Mouse (Mus musculus): Measurements from ENCODE around the gene Rasgrp4. TPM values are rescaled to one million over a fixed set of nuclear protein-coding genes. Genes with fewer than 3 reads are reported as not detected.
A peak's percentile ranks its signal among the peaks of the same experiment; 100 is the strongest.

Rasgrp4 gene
- polyA plus RNA-seq, 1 experiment from 2014 or later, result 0.62 TPM

DNA sequence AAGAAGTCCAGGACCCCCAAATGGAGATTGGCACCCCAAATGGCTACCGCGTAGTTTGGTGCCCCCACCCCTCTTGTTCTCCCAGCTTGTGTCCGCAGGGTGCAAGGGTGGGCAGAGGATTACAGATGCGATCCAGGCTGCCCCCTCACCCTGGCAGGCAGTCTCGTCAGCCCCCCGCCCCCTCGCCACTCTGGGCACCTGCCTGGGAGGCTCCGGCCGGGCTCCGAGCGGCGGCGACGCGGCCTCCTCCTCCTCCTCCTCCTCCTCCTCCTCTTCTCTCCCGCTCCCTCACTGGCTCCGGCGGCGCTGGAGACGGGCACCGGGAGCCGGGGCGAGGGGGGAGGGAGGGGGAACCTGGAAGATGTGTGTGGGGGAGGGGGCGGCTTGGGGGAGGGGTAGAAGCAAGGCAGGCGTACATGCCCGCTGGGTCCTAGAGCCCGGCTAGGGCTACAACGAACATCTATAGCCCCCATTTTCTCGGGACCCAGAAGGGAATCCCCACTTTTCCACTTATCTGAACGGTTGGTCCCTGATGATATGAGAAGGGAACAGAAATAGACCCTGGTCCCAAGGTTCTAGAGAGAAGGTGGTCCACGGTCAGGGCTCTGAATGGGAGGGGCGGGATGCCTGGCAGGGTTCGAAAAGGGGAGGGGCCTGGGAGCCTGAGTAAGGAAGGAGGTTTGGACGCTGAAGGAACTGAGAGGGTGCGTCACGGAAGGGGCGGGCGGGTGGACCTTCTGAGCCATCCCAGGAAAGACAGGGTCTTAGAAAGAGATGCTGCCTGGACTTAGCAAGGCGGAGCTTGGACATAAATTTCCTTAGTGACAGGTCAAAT is 34.8 kb downstream of the Rasgrp4 start:
- no peak overlapping the region for H3K27ac ChIP-seq (ENCODE audit: low read depth, low read length)
- no peaks in the 10 kb centered on the region for H3K9me3 ChIP-seq (ENCODE audit: control insufficient read depth, low read length)

DNA sequence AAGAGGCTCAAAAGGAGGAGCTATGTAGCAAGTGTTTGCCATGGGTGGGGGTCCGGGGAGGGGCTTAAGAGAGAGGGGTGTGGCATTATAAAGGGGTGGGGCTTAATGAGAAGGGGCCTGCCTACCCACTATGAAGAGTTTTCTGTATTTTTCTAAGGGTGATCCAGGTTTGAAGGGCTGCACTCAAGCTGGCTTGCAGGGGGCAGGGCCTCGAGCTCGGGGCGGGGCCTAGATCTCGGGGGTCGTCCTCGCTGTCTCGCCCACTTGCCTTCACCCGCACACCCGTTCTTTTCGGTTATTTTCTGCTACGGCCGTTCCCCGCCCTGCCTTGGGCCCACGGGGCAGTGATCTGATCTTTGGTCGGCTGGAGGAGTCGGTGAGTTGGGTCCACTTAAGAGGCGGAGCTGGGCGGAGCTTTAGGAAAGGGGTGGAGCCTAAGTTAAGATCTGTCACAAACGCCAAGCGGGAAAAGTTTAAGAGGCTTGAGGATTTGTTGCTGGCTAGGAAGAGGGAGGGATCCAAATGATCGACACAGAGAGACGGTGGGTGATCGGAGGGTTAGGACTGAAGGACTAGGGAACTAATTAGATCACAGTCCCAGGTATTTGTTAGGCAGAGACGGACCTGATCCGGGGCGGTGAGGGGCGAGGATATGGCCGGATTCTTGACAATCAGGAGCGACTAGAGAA is 35.6 kb downstream of the Rasgrp4 start, which contains the start of the genes Ggn and Spred3:
Gene Ggn, plus strand, starts transcription at position 145 of the 689 bp plus-strand sequence.
Gene Spred3, minus strand, starts transcription at position 346 of the 689 bp plus-strand sequence.
- peak within 1 kb of the TSS; percentile 56 for H3K9ac ChIP-seq (ENCODE audit: low read depth, low read length)
- WGBS, result under 1% methylated on average over 30 of the region's 30 CpGs

More for the DNA sequence above, 34.8 kb downstream of the Rasgrp4 start:
- H3K4me2 ChIP-seq, result peak overlapping the region; percentile 87
- H3K36me3 ChIP-seq (ENCODE audit: control insufficient read depth, insufficient read depth, low read length), result peaks cover 10% of the 10 kb centered on the region; the same call in 1 of the 2 replicates
- H3K9ac ChIP-seq (ENCODE audit: low read depth, low read length), result peak overlapping the region; percentile 56
- DNase-seq (ENCODE audit: low spot score) (peak; percentile 78), ATAC-seq (replicated peaks; ENCODE audit: low FRiP score) (peak; percentile 58)
- 0% methylated on average over 30 of the region's 39 CpGs for WGBS
- H3K4me3 ChIP-seq (ENCODE audit: low read depth, low read length), result peak overlapping the region; percentile 52
- H3K27me3 ChIP-seq (replicated peaks; ENCODE audit: control insufficient read depth, insufficient read depth, low read length), result peaks cover 56% of the 10 kb centered on the region
- peaks cover 26% of the 10 kb centered on the region for H3K4me1 ChIP-seq (replicated peaks; ENCODE audit: control insufficient read depth, insufficient read depth, low read length)

GRCm38 (mm10) chr7:29170755-29171561 is 36.3 kb downstream of the Rasgrp4 start:
- Histone ChIP-seq H3K4me2 (peak overlapping the region; percentile 87), H3K36me3 (ENCODE audit: control insufficient read depth, insufficient read depth, low read length) (peaks cover 21% of the 10 kb centered on the region), H3K4me3 (ENCODE audit: low read depth, low read length) (peak overlapping the region; percentile 52), H3K9ac (ENCODE audit: low read depth, low read length) (peak overlapping the region; percentile 56), H3K27ac (ENCODE audit: low read depth, low read length) (no peak overlapping the region), H3K27me3 (replicated peaks; ENCODE audit: control insufficient read depth, insufficient read depth, low read length) (peaks cover 56% of the 10 kb centered on the region), H3K4me1 (replicated peaks; ENCODE audit: control insufficient read depth, insufficient read depth, low read length) (peaks cover 26% of the 10 kb centered on the region), H3K9me3 (ENCODE audit: control insufficient read depth, low read length) (no peaks in the 10 kb centered on the region)
- WGBS, result 2% methylated on average over 43 of the region's 43 CpGs
- no peak for DNase-seq (ENCODE audit: low spot score)
- ATAC-seq (replicated peaks; ENCODE audit: low FRiP score), result peak; percentile 15; the same call in 1 of the 2 replicates

More for the DNA sequence above, 35.6 kb downstream of the Rasgrp4 start, which contains the start of the genes Ggn and Spred3:
- Histone ChIP-seq H3K9me3 (ENCODE audit: control insufficient read depth, low read length) (no peaks in the 10 kb centered on the region), H3K4me2 (peak within 1 kb of the TSS; percentile 87), H3K27ac (ENCODE audit: low read depth, low read length) (peak within 1 kb of the TSS; percentile 34; the same call in 1 of the 2 replicates), H3K27me3 (replicated peaks; ENCODE audit: control insufficient read depth, insufficient read depth, low read length) (peaks cover 56% of the 10 kb centered on the region), H3K36me3 (ENCODE audit: control insufficient read depth, insufficient read depth, low read length) (peaks cover 16% of the 10 kb centered on the region; the same call in 1 of the 2 replicates), H3K4me1 (replicated peaks; ENCODE audit: control insufficient read depth, insufficient read depth, low read length) (peaks cover 26% of the 10 kb centered on the region), H3K4me3 (ENCODE audit: low read depth, low read length) (peak within 1 kb of the TSS; percentile 52)
- ATAC-seq (replicated peaks; ENCODE audit: low FRiP score) (peak; percentile 55), DNase-seq (ENCODE audit: low spot score) (peak; percentile 79)

DNA sequence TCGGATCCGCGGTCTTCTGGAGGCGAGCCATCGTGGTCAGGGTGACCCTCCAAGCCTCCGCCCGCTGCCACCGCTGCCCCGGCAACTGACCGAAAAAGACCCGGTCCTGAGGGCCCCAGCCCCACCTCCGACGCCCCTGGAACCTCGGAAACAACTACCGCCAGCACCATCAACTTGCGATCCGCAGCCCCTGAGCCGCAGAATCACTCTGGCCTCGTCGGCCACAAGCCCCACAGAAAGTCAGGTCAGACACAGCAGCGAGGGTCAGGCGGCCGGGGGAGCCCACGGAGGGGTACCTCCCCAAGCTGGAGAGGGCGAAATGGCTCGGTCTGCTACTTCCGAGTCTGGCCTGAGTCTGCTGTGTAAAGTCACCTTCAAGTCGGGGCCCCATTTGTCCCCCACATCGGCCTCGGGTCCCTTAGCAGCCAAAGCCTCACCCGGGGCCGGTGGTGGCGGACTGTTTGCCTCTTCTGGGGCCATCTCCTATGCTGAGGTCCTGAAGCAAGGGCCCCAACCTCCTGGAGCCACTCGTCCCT is 37.0 kb downstream of the Rasgrp4 start:
- H3K27ac ChIP-seq (ENCODE audit: low read depth, low read length), result no peak overlapping the region
- peak overlapping the region; percentile 87 for H3K4me2 ChIP-seq
- peaks cover 26% of the 10 kb centered on the region for H3K4me1 ChIP-seq (replicated peaks; ENCODE audit: control insufficient read depth, insufficient read depth, low read length)
- peak overlapping the region; percentile 56 for H3K9ac ChIP-seq (ENCODE audit: low read depth, low read length)
- peaks cover 56% of the 10 kb centered on the region for H3K27me3 ChIP-seq (replicated peaks; ENCODE audit: control insufficient read depth, insufficient read depth, low read length)
- H3K9me3 ChIP-seq (ENCODE audit: control insufficient read depth, low read length), result no peaks in the 10 kb centered on the region
- peak overlapping the region; percentile 52 for H3K4me3 ChIP-seq (ENCODE audit: low read depth, low read length)
- H3K36me3 ChIP-seq (ENCODE audit: control insufficient read depth, insufficient read depth, low read length), result peaks cover 24% of the 10 kb centered on the region
- DNase-seq (ENCODE audit: low spot score), result no peak
- no peak for ATAC-seq (replicated peaks; ENCODE audit: low FRiP score)
- WGBS, result 8% methylated on average over 34 of the region's 34 CpGs

DNA sequence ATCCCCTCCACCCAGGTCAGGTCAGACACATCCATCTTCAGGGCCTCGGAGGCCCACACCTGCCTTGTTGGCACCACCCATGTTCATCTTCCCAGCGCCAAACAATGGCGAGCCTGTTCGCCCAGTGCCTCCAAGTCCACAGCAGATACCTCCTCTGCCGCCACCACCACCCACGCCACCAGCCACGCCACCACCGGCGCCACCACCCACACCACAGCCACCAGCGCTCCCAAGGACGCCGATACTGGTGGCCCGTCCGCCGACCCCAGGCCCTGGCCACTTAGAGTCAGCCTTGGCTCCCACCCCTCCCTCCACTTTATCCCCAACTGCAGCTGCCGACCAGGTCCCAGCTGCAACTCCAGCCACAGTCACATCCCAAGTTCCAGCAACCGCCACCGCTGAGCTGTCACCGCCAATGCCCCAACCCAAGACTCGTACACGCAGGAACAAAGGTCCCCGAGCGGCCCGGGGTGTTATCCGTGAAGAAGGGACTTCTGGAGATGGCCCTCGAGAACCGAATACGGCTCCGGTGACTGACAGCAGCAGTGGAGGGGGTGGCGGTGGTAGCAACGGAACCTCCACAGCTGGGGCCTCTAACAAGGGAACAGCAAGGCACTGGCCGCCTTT is 37.9 kb downstream of the Rasgrp4 start:
- Histone ChIP-seq H3K4me2 (peak overlapping the region; percentile 87), H3K27ac (ENCODE audit: low read depth, low read length) (no peak overlapping the region), H3K4me1 (replicated peaks; ENCODE audit: control insufficient read depth, insufficient read depth, low read length) (peaks cover 26% of the 10 kb centered on the region), H3K9me3 (ENCODE audit: control insufficient read depth, low read length) (no peaks in the 10 kb centered on the region), H3K9ac (ENCODE audit: low read depth, low read length) (no peak overlapping the region), H3K27me3 (replicated peaks; ENCODE audit: control insufficient read depth, insufficient read depth, low read length) (peaks cover 50% of the 10 kb centered on the region), H3K4me3 (ENCODE audit: low read depth, low read length) (no peak overlapping the region), H3K36me3 (ENCODE audit: control insufficient read depth, insufficient read depth, low read length) (peaks cover 24% of the 10 kb centered on the region)
- DNase-seq (ENCODE audit: low spot score), result peak; percentile 46
- WGBS, result 37% methylated on average over 32 of the region's 32 CpGs
- ATAC-seq (replicated peaks; ENCODE audit: low FRiP score), result no peak

- no peak overlapping the region for H3K4me3 ChIP-seq (ENCODE audit: low read depth, low read length)
- ATAC-seq (replicated peaks; ENCODE audit: low FRiP score) (no peak), DNase-seq (ENCODE audit: low spot score) (no peak)
- H3K4me2 ChIP-seq, result peak overlapping the region; percentile 95; the same call in 1 of the 2 replicates
- 88% methylated on average over 4 of the region's 4 CpGs for WGBS
- peaks cover 8% of the 10 kb centered on the region for H3K27me3 ChIP-seq (replicated peaks; ENCODE audit: control insufficient read depth, insufficient read depth, low read length)
- H3K9me3 ChIP-seq (ENCODE audit: control insufficient read depth, low read length), result no peaks in the 10 kb centered on the region
- peaks cover 24% of the 10 kb centered on the region for H3K36me3 ChIP-seq (ENCODE audit: control insufficient read depth, insufficient read depth, low read length)
- H3K4me1 ChIP-seq (replicated peaks; ENCODE audit: control insufficient read depth, insufficient read depth, low read length), result peaks cover 11% of the 10 kb centered on the region
- H3K27ac ChIP-seq (ENCODE audit: low read depth, low read length), result no peak overlapping the region
- no peak overlapping the region for H3K9ac ChIP-seq (ENCODE audit: low read depth, low read length)
These were observed 43.5 kb downstream of the Rasgrp4 start for GRCm38 (mm10) chr7:29178106-29178505.

GRCm38 (mm10) chr7:29179323-29179722 is 44.7 kb downstream of the Rasgrp4 start:
- DNase-seq (ENCODE audit: low spot score) (no peak), ATAC-seq (replicated peaks; ENCODE audit: low FRiP score) (no peak)
- Histone ChIP-seq H3K9ac (ENCODE audit: low read depth, low read length) (peak overlapping the region; percentile 86), H3K27me3 (replicated peaks; ENCODE audit: control insufficient read depth, insufficient read depth, low read length) (no peaks in the 10 kb centered on the region), H3K4me1 (replicated peaks; ENCODE audit: control insufficient read depth, insufficient read depth, low read length) (peaks cover 11% of the 10 kb centered on the region), H3K9me3 (ENCODE audit: control insufficient read depth, low read length) (no peaks in the 10 kb centered on the region), H3K27ac (ENCODE audit: low read depth, low read length) (peak overlapping the region; percentile 58; the same call in 1 of the 2 replicates), H3K36me3 (ENCODE audit: control insufficient read depth, insufficient read depth, low read length) (peaks cover 17% of the 10 kb centered on the region), H3K4me3 (ENCODE audit: low read depth, low read length) (peak overlapping the region; percentile 92), H3K4me2 (peak overlapping the region; percentile 95)
- WGBS, result 30% methylated on average over 7 of the region's 7 CpGs
